Mouse (Mus musculus) subcutaneous adipose tissue, adult 2 months (tissue): ENCODE measurements around the gene Dusp10. TPM values are rescaled to one million over a fixed set of nuclear protein-coding genes. Genes with fewer than 3 reads are reported as not detected.

Experiments used
- polyA plus RNA-seq: library from polyadenylated mRNA; depleted of rRNA; stranded (reverse); fragments of >200 nt; gene quantifications from 2 replicates; pipeline ENCODE4 v1.2.3, GENCODE M21; 2012; ENCODE audit warnings: low replicate concordance; rRNA removed

The Dusp10 gene
- polyA plus RNA-seq = 26.5 and 40.7 TPM in 2 replicates

DNA sequence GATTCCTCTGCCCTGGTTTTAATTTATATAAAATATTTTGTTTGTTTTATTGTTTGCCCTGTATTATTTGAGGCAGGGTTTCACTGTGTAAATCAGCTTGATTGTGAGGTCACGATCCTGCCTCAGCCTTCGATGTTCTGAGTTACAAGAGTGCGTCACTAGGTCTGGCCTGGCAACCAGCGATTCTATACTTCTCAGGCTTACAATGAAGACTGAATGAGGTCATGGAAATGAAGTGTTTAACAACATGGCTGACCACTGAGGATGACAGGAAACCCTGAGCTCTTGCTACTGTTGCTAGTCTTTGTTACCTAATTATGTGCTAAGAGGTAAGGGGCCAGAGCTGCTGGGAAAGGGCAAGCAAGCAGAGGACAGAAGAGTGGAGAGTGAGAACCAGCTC is at the start of gene Dusp10:
TSS of gene Dusp10 (plus strand) at position 197 of the 400 bp plus-strand sequence.

DNA sequence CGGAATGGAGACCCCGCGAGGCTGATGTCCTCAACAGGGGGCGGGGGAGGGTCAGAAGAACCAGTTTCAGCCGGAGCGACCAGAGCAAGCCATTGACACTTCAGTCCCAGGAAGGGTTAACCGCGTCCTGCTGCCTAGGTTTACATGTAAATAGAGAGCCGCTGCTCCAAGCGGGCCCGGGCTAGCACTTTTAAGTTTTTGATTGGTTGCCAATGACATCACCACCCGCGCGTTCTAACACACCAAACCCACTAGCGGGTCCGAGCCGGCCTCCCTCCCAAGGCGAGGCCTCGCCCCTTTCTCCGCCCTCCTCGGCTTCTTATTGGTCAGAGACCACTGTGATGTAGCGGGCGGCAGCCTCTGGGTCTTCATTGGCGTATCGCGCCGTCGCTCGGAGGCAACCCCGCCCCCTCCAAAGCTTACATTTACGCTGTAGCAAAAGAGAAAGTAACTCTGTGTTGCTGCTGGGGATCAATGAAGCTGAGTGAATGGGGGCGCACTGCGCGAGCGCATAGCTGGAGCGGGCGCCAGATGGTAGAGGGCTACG is 21.0 kb downstream of the Dusp10 start, which contains the start of gene 1700056E22Rik:
TSS of gene 1700056E22Rik (minus strand) at position 291 of the 547 bp plus-strand sequence.

Other genes with a start within 250 kb of the Dusp10 start
- 2.1 and 4.3 TPM in 2 replicates for gene 1700056E22Rik, start 21.0 kb downstream of the Dusp10 start, polyA plus RNA-seq